Mouse (Mus musculus) lung, adult 2 months (tissue): ENCODE data around the gene Slc35f1.

Source experiments
- CTCF ChIP-seq: fragments of 200-500 bp; IDR thresholded peaks from 2 replicates; pipeline ENCODE4 v1.5.1; 2011; ENCODE audit warnings: mild to moderate bottlenecking, low read length, control low read depth; ENCODE audit not compliant: insufficient read depth
- POLR2A ChIP-seq: fragments of 200-500 bp; IDR thresholded peaks from 2 replicates; pipeline ENCODE4 v1.6.1; 2011; ENCODE audit warnings: low read depth, mild to moderate bottlenecking, control low read depth, low read length, borderline replicate concordance; ENCODE audit errors: extremely low read depth

DNA sequence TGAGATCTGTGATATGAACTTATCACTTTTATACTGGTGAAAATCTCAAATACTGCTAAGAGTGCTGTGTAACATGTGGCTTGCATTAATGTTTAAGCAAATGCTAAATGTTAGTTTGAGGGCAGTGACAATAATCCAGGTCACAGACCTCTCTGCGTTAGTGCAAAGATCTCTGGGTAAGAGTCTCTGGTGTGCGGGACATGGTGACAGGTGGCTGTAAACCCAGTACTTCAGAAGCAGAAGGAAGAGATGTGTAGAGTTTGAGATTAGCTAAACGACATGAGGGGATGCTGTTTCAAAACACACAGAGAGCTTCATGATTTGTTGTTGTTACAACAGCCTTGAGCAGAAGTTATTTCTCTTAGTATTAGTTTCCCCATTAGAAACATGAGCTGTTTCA is 406.1 kb downstream of the Slc35f1 start:
- TF ChIP-seq POLR2A (no peak), CTCF (no peak)
